ENCODE assay signal across 16 mouse cellular contexts in genomic region chr5:24057592-24057991, GRCm38 (mm10). TPM values are rescaled to one million over a fixed set of nuclear protein-coding genes. Genes with fewer than 3 reads are reported as not detected.
A peak's percentile ranks its signal among the peaks of the same experiment; 100 is the strongest.
DNase-seq lines count a peak whose midpoint lies in the region; ATAC-seq and TF ChIP-seq lines count a peak whose summit lies in the region.
"Had no signal": no experiment of that assay in that cellular context is flagged by ENCODE, and none has a peak within 500 bp of the region (broad histone marks: within the 10 kb centered on the region; RNA-seq: fewer than 3 reads in every experiment).

No protein-coding gene starts in this region.

- no peak for DNase-seq in kidney, adult 2 months
- no peak for DNase-seq in kidney, postnatal 10 days
- DNase-seq in thymus, adult 2 months: peak; percentile 8
- DNase-seq in thymus, adult 18-20 months: no peak
- DNase-seq in NIH3T3 (ENCODE audit: low read depth): peak; percentile 44
- no peak for DNase-seq in stomach, postnatal 0 days (ENCODE audit: low spot score)
- no peak for DNase-seq in right cerebral cortex, postnatal 14 days
- DNase-seq: adrenal gland, postnatal 36 days; cerebellum, adult 11-12 months; embryo, embryonic 11 days; kidney, adult 9 months; right cerebral cortex, postnatal 4 days had no signal

- H3K27ac ChIP-seq in kidney, adult 2 months (ENCODE audit: insufficient read depth, low read depth, low read length): no peak overlapping the region
- no peak overlapping the region for H3K27ac ChIP-seq in thymus, adult 2 months (ENCODE audit: control insufficient read depth, insufficient read depth, low read length)
- no peak overlapping the region for H3K27ac ChIP-seq in stomach, postnatal 0 days (replicated peaks)
- H3K27ac ChIP-seq: hindbrain, embryonic 12.5 days; liver, embryonic 15.5 days had no signal

- peaks cover 5% of the 10 kb centered on the region; the same call in 1 of the 2 replicates for H3K9me3 ChIP-seq in stomach, postnatal 0 days (ENCODE audit: control insufficient read depth, low read length)
- H3K9me3 ChIP-seq: liver, embryonic 15.5 days had no signal

- 84% methylated on average over 3 of the region's 3 CpGs for WGBS in kidney, adult 2 months
- 80% methylated on average over 3 of the region's 3 CpGs for WGBS in thymus, adult 2 months
- 73% methylated on average over 3 of the region's 3 CpGs for WGBS in stomach, postnatal 0 days

- no peak overlapping the region for H3K4me3 ChIP-seq in kidney, adult 2 months (ENCODE audit: insufficient read depth, low read depth, low read length)
- no peak overlapping the region for H3K4me3 ChIP-seq in thymus, adult 2 months (ENCODE audit: control insufficient read depth, insufficient read depth, low read length)
- no peak overlapping the region for H3K4me3 ChIP-seq in stomach, postnatal 0 days (ENCODE audit: low read depth, low read length)
- H3K4me3 ChIP-seq: erythroblast, embryonic 14.5 days; hindbrain, embryonic 12.5 days; liver, embryonic 15.5 days; megakaryocyte, embryonic 14.5 days had no signal

- no peaks in the 10 kb centered on the region for H3K36me3 ChIP-seq in kidney, adult 2 months (ENCODE audit: control insufficient read depth, insufficient read depth, low read length)
- H3K36me3 ChIP-seq in thymus, adult 2 months (ENCODE audit: control insufficient read depth, insufficient read depth, low read length): no peaks in the 10 kb centered on the region
- no peaks in the 10 kb centered on the region for H3K36me3 ChIP-seq in stomach, postnatal 0 days (ENCODE audit: control insufficient read depth, insufficient read depth, low read length)
- H3K36me3 ChIP-seq: hindbrain, embryonic 12.5 days; liver, embryonic 15.5 days had no signal

- H3K27me3 ChIP-seq in kidney, adult 2 months (replicated peaks; ENCODE audit: control insufficient read depth, insufficient read depth, low read length): no peaks in the 10 kb centered on the region
- no peaks in the 10 kb centered on the region for H3K27me3 ChIP-seq in thymus, adult 2 months (ENCODE audit: control insufficient read depth, insufficient read depth, low read length)
- H3K27me3 ChIP-seq in stomach, postnatal 0 days (ENCODE audit: control insufficient read depth, insufficient read depth, low read length): no peaks in the 10 kb centered on the region
- H3K27me3 ChIP-seq: hindbrain, embryonic 12.5 days; liver, embryonic 15.5 days had no signal

- H3K9ac ChIP-seq in stomach, postnatal 0 days (ENCODE audit: low read length): no peak overlapping the region
- H3K9ac ChIP-seq: hindbrain, embryonic 12.5 days; liver, embryonic 15.5 days had no signal

- H3K4me1 ChIP-seq in kidney, adult 2 months (ENCODE audit: control insufficient read depth, insufficient read depth, low read length): no peaks in the 10 kb centered on the region; the same call in 1 of the 2 replicates
- no peaks in the 10 kb centered on the region for H3K4me1 ChIP-seq in thymus, adult 2 months (replicated peaks; ENCODE audit: control insufficient read depth, insufficient read depth, low read length)
- no peaks in the 10 kb centered on the region; the same call in 1 of the 2 replicates for H3K4me1 ChIP-seq in stomach, postnatal 0 days (replicated peaks; ENCODE audit: control insufficient read depth, insufficient read depth)
- H3K4me1 ChIP-seq: liver, embryonic 15.5 days had no signal

- no peak for TF ChIP-seq POLR2A in kidney, adult 2 months (IDR thresholded peaks at IDR 0.05; ENCODE audit: low read depth, low read length)
- TF ChIP-seq POLR2A in thymus, adult 2 months (IDR thresholded peaks at IDR 0.05; ENCODE audit: control insufficient read depth, extremely low read depth, insufficient read depth, low read length, poor library complexity): no peak

- no peak overlapping the region for H3K4me2 ChIP-seq in stomach, postnatal 0 days (replicated peaks; ENCODE audit: low read depth)
- H3K4me2 ChIP-seq: hindbrain, embryonic 12.5 days; liver, embryonic 15.5 days had no signal

- no peak for TF ChIP-seq EP300 in stomach, postnatal 0 days (optimal IDR thresholded peaks at IDR 0.05)

- ATAC-seq in stomach, postnatal 0 days (ENCODE audit: low FRiP score, low TSS enrichment): no peak

- peak; percentile 31 for TF ChIP-seq CTCF in kidney, adult 2 months (conservative IDR thresholded peaks at IDR 0.05; ENCODE audit: insufficient read depth, insufficient read length, low read depth, low read length)
- TF ChIP-seq CTCF in thymus, adult 2 months (IDR thresholded peaks at IDR 0.05; ENCODE audit: borderline replicate concordance, control insufficient read depth, extremely low read depth, insufficient read depth, low read length, poor library complexity): no peak
- peak; percentile 55 for TF ChIP-seq CTCF in stomach, postnatal 0 days (IDR thresholded peaks at IDR 0.05; ENCODE audit: low read depth)

RNA-seq across cellular contexts. Expression of gene Fam126a, which starts 27.1 kb away (rescaled TPM):
- polyA plus RNA-seq in kidney, adult 2 months (2012; rRNA removed): 3.2 and 4.4 TPM in 2 replicates
- polyA plus RNA-seq in thymus, adult 2 months (2012; rRNA removed): 4.8 and 5.3 TPM in 2 replicates
- polyA plus RNA-seq in stomach, postnatal 0 days (2015; fragmentation: Nextera tagmentation; extraction: Ambion mirVana): 4.9 and 5.0 TPM in 2 replicates

RNA-seq across cellular contexts. Expression of gene Klhl7, which starts 42.8 kb away (rescaled TPM):
- polyA plus RNA-seq in kidney, adult 2 months (2012; rRNA removed): 6.5 and 7.7 TPM in 2 replicates
- polyA plus RNA-seq in thymus, adult 2 months (2012; rRNA removed): 2.0 and 2.7 TPM in 2 replicates
- polyA plus RNA-seq in stomach, postnatal 0 days (2015; fragmentation: Nextera tagmentation; extraction: Ambion mirVana): 23.4 and 23.6 TPM in 2 replicates

Comparison
In these comparisons a context has a peak if more than half of its experiments do, and no peak if none do; other contexts are left out.
1. DNase-seq: peak in thymus, adult 2 months (single experiment) and NIH3T3 (single experiment); none in kidney, adult 2 months (single experiment), kidney, postnatal 10 days (single experiment), thymus, adult 18-20 months (0 of 2), stomach, postnatal 0 days (single experiment) and right cerebral cortex, postnatal 14 days (single experiment).